Mouse (Mus musculus) megakaryocyte, embryonic 14.5 days (primary cell): ENCODE measurements around the gene Crybb2.

Experiments
- FLI1 ChIP-seq: IDR thresholded peaks from 2 replicates; pipeline ENCODE4 v1.6.1; 2012; ENCODE audit warnings: low read length, inconsistent platforms, mixed read lengths
- GATA1 ChIP-seq: IDR thresholded peaks from 3 replicates; pipeline ENCODE4 v1.6.1; 2012; ENCODE audit warnings: mixed read lengths, low read length, inconsistent platforms, borderline replicate concordance

GRCm38 (mm10) chr5:113030082-113030481 is 39.8 kb downstream of the Crybb2 start:
- no peak for TF ChIP-seq GATA1
- TF ChIP-seq FLI1: no peak
